Mouse (Mus musculus): ENCODE data around the gene Cfap97d1. TPM values are rescaled to one million over a fixed set of nuclear protein-coding genes. Genes with fewer than 3 reads are reported as not detected.

Cfap97d1 gene
- polyA plus RNA-seq (2014; fragmentation: Nextera tagmentation; extraction: Ambion mirVana), result not detected in 2 replicates

GRCm38 (mm10) chr11:101984054-101985025 is at the start of gene Cfap97d1:
Gene Cfap97d1 (plus strand): TSS chr11:101984279.
- Histone ChIP-seq H3K27me3 (ENCODE audit: control insufficient read depth, insufficient read depth, low read length) (no peaks in the 10 kb centered on the region), H3K9me3 (ENCODE audit: control insufficient read depth, low read length) (no peaks in the 10 kb centered on the region), H3K9ac (peak within 1 kb of the TSS; percentile 78), H3K4me2 (replicated peaks) (peak within 1 kb of the TSS; percentile 98), H3K27ac (peak within 1 kb of the TSS; percentile 72), H3K36me3 (replicated peaks; ENCODE audit: control insufficient read depth, insufficient read depth) (no peaks in the 10 kb centered on the region), H3K4me3 (replicated peaks; ENCODE audit: low read length) (peak within 1 kb of the TSS; percentile 66), H3K4me1 (replicated peaks; ENCODE audit: control insufficient read depth, insufficient read depth, low read length) (0 out of 2 replicates have a peak, but pooled peaks cover 3% of the 10 kb centered on the region)
- peak; percentile 75 for ATAC-seq (ENCODE audit: low FRiP score)
- WGBS, result 1% methylated on average over 70 of the region's 71 CpGs
- peak; percentile 94 for DNase-seq (ENCODE audit: low spot score)

DNA sequence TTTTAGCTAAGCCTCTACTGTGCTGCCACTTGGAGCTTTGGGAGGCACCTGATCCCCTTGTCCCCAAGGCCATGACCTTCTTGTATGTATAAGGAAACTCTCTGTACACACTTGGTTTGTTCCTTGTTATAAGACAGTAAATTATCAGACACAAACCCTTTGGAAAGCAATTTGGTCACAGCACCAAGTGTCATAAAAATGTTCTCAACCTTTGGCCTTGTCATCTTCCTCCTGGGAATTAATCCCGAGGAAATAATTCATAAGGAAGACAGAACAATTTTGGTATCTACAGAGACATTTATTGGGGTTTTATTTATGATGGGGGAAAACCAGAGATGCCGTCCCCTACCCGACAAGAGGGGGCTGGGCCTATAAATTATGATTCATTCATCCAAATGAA is 48.3 kb upstream of the Cfap97d1 start:
- no peak overlapping the region for H3K27ac ChIP-seq
- H3K36me3 ChIP-seq (replicated peaks; ENCODE audit: control insufficient read depth, insufficient read depth), result no peaks in the 10 kb centered on the region
- H3K4me2 ChIP-seq (replicated peaks), result no peak overlapping the region
- H3K9me3 ChIP-seq (ENCODE audit: control insufficient read depth, low read length), result no peaks in the 10 kb centered on the region
- no peak overlapping the region for H3K9ac ChIP-seq
- no peak for DNase-seq (ENCODE audit: low spot score)
- H3K4me1 ChIP-seq (replicated peaks; ENCODE audit: control insufficient read depth, insufficient read depth, low read length), result no peaks in the 10 kb centered on the region; the same call in 1 of the 2 replicates
- no peak overlapping the region for H3K4me3 ChIP-seq (replicated peaks; ENCODE audit: low read length)
- peaks cover 4% of the 10 kb centered on the region; the same call in 1 of the 2 replicates for H3K27me3 ChIP-seq (ENCODE audit: control insufficient read depth, insufficient read depth, low read length)
- 79% methylated on average over 3 of the region's 3 CpGs for WGBS
- ATAC-seq (ENCODE audit: low FRiP score), result no peak

- Histone ChIP-seq H3K9ac (no peak overlapping the region), H3K4me2 (replicated peaks) (peak overlapping the region; percentile 81), H3K4me1 (replicated peaks; ENCODE audit: control insufficient read depth, insufficient read depth, low read length) (no peaks in the 10 kb centered on the region; the same call in 1 of the 2 replicates), H3K4me3 (replicated peaks; ENCODE audit: low read length) (no peak overlapping the region), H3K9me3 (ENCODE audit: control insufficient read depth, low read length) (no peaks in the 10 kb centered on the region), H3K27me3 (ENCODE audit: control insufficient read depth, insufficient read depth, low read length) (peaks cover 4% of the 10 kb centered on the region; the same call in 1 of the 2 replicates), H3K27ac (no peak overlapping the region), H3K36me3 (replicated peaks; ENCODE audit: control insufficient read depth, insufficient read depth) (no peaks in the 10 kb centered on the region)
- no peak for DNase-seq (ENCODE audit: low spot score)
- 32% methylated on average over 7 of the region's 7 CpGs for WGBS
- ATAC-seq (ENCODE audit: low FRiP score), result no peak
Measured at GRCm38 (mm10) chr11:101936421-101936820, 47.7 kb upstream of the Cfap97d1 start.

DNA sequence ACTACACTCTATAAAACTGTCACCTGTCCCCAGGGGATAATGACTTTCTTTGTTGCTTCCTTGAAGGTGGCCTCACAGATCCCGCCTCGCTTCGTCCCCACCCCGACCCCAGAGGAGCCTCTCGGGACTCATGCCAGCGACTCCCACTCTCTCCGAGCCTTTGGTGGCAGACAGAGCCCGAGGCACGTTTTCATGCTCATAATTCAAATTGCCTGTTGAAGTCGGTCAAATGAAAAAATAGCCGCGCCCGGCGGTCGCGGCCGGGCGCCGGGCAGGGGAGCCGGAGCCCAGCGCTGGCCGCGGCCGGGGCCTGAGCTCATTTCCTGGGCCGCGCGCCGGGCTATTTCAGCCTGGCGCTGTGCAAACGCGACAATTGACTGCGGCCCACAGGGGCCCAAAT is 47.0 kb upstream of the Cfap97d1 start:
- DNase-seq (ENCODE audit: low spot score) (peak; percentile 46), ATAC-seq (ENCODE audit: low FRiP score) (no peak)
- peak overlapping the region; percentile 67 for H3K9ac ChIP-seq
- H3K27ac ChIP-seq, result peak overlapping the region; percentile 32; the same call in 1 of the 2 replicates
- peak overlapping the region; percentile 81 for H3K4me2 ChIP-seq (replicated peaks)
- WGBS, result under 1% methylated on average over 32 of the region's 32 CpGs
- no peaks in the 10 kb centered on the region; the same call in 1 of the 2 replicates for H3K4me1 ChIP-seq (replicated peaks; ENCODE audit: control insufficient read depth, insufficient read depth, low read length)
- H3K36me3 ChIP-seq (replicated peaks; ENCODE audit: control insufficient read depth, insufficient read depth), result no peaks in the 10 kb centered on the region
- H3K9me3 ChIP-seq (ENCODE audit: control insufficient read depth, low read length), result no peaks in the 10 kb centered on the region
- peaks cover 4% of the 10 kb centered on the region; the same call in 1 of the 2 replicates for H3K27me3 ChIP-seq (ENCODE audit: control insufficient read depth, insufficient read depth, low read length)
- H3K4me3 ChIP-seq (replicated peaks; ENCODE audit: low read length), result peak overlapping the region; percentile 39

DNA sequence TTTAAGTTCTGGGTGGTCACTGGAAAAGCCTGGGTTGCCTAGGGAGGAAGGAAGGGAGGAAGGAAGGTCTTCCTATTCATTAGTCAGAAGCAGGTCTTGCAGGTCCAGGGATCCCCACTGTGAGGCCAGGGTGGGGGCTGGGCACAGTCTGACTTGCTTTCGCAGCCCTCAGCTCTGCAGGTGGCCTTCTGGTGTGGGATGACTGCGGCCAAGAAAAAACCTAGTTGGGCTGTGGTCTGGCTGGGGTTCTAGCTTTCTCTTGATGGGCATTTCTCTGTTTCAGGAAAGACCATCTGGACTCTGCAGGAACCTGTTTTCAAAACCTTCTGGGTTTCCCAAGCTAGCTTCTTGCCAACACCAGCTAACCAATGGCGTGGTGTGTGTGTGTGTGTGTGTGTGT is 41.0 kb upstream of the Cfap97d1 start:
- H3K9ac ChIP-seq, result no peak overlapping the region
- 35% methylated on average over 3 of the region's 3 CpGs for WGBS
- no peak overlapping the region for H3K4me2 ChIP-seq (replicated peaks)
- no peak overlapping the region for H3K4me3 ChIP-seq (replicated peaks; ENCODE audit: low read length)
- H3K9me3 ChIP-seq (ENCODE audit: control insufficient read depth, low read length), result no peaks in the 10 kb centered on the region
- no peaks in the 10 kb centered on the region for H3K4me1 ChIP-seq (replicated peaks; ENCODE audit: control insufficient read depth, insufficient read depth, low read length)
- H3K27me3 ChIP-seq (ENCODE audit: control insufficient read depth, insufficient read depth, low read length), result peaks cover 2% of the 10 kb centered on the region; the same call in 1 of the 2 replicates
- no peak for ATAC-seq (ENCODE audit: low FRiP score)
- no peak overlapping the region for H3K27ac ChIP-seq
- H3K36me3 ChIP-seq (replicated peaks; ENCODE audit: control insufficient read depth, insufficient read depth), result no peaks in the 10 kb centered on the region
- no peak for DNase-seq (ENCODE audit: low spot score)

- Histone ChIP-seq H3K36me3 (replicated peaks; ENCODE audit: control insufficient read depth, insufficient read depth) (no peaks in the 10 kb centered on the region), H3K4me3 (replicated peaks; ENCODE audit: low read length) (no peak overlapping the region), H3K27me3 (ENCODE audit: control insufficient read depth, insufficient read depth, low read length) (no peaks in the 10 kb centered on the region), H3K4me1 (replicated peaks; ENCODE audit: control insufficient read depth, insufficient read depth, low read length) (no peaks in the 10 kb centered on the region), H3K9ac (no peak overlapping the region), H3K9me3 (ENCODE audit: control insufficient read depth, low read length) (no peaks in the 10 kb centered on the region), H3K4me2 (replicated peaks) (no peak overlapping the region), H3K27ac (no peak overlapping the region)
- no peak for DNase-seq (ENCODE audit: low spot score)
- ATAC-seq (ENCODE audit: low FRiP score), result no peak
- 31% methylated on average over 5 of the region's 5 CpGs for whole genome bisulfite sequencing
Measured at GRCm38 (mm10) chr11:101946525-101946924, 37.6 kb upstream of the Cfap97d1 start.

DNA sequence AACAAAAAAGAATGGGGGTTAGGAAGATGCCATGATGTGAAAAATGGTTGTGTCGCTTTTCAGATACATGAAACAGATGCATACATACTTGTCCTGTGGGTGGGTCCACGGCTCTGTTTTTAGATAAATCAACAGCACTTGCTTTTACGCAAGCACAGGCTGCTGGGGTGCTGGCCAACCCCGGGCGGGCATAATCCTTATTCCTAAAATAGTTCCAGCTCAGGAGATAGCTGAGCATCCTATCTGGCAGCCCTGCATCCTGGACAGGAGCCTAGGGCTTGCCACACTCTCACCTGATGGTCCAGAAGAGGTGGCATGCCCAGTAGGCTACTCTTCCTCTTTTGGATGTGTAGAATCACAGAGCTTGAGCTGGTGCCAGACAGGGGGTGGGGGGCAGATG is 34.1 kb upstream of the Cfap97d1 start:
- 92% methylated on average over 5 of the region's 5 CpGs for WGBS
- H3K4me1 ChIP-seq (replicated peaks; ENCODE audit: control insufficient read depth, insufficient read depth, low read length), result peaks cover 17% of the 10 kb centered on the region
- no peak overlapping the region for H3K9ac ChIP-seq

GRCm38 (mm10) chr11:101952541-101953341 is 31.3 kb upstream of the Cfap97d1 start:
- Histone ChIP-seq H3K4me3 (replicated peaks; ENCODE audit: low read length) (no peak overlapping the region), H3K27ac (no peak overlapping the region), H3K4me2 (replicated peaks) (peak overlapping the region; percentile 15; the same call in 1 of the 2 replicates), H3K9me3 (ENCODE audit: control insufficient read depth, low read length) (no peaks in the 10 kb centered on the region), H3K4me1 (replicated peaks; ENCODE audit: control insufficient read depth, insufficient read depth, low read length) (peaks cover 17% of the 10 kb centered on the region), H3K9ac (0 out of 2 replicates have a peak overlapping the region, but pooled peaks have one; percentile 34), H3K36me3 (replicated peaks; ENCODE audit: control insufficient read depth, insufficient read depth) (no peaks in the 10 kb centered on the region), H3K27me3 (ENCODE audit: control insufficient read depth, insufficient read depth, low read length) (no peaks in the 10 kb centered on the region)
- 19% methylated on average over 24 of the region's 24 CpGs for WGBS
- ATAC-seq (ENCODE audit: low FRiP score), result no peak
- no peak for DNase-seq (ENCODE audit: low spot score)

More for the DNA sequence above, 34.1 kb upstream of the Cfap97d1 start:
- ATAC-seq (ENCODE audit: low FRiP score) (no peak), DNase-seq (ENCODE audit: low spot score) (no peak)
- Histone ChIP-seq H3K36me3 (replicated peaks; ENCODE audit: control insufficient read depth, insufficient read depth) (no peaks in the 10 kb centered on the region), H3K9me3 (ENCODE audit: control insufficient read depth, low read length) (no peaks in the 10 kb centered on the region), H3K4me2 (replicated peaks) (no peak overlapping the region), H3K27ac (no peak overlapping the region), H3K4me3 (replicated peaks; ENCODE audit: low read length) (no peak overlapping the region), H3K27me3 (ENCODE audit: control insufficient read depth, insufficient read depth, low read length) (no peaks in the 10 kb centered on the region)

GRCm38 (mm10) chr11:101953441-101953840 is 30.6 kb upstream of the Cfap97d1 start:
- 77% methylated on average over 4 of the region's 4 CpGs for WGBS
- no peaks in the 10 kb centered on the region for H3K9me3 ChIP-seq (ENCODE audit: control insufficient read depth, low read length)
- peaks cover 17% of the 10 kb centered on the region for H3K4me1 ChIP-seq (replicated peaks; ENCODE audit: control insufficient read depth, insufficient read depth, low read length)
- H3K27ac ChIP-seq, result no peak overlapping the region
- no peak for ATAC-seq (ENCODE audit: low FRiP score)
- H3K9ac ChIP-seq, result no peak overlapping the region
- no peaks in the 10 kb centered on the region for H3K27me3 ChIP-seq (ENCODE audit: control insufficient read depth, insufficient read depth, low read length)
- H3K4me2 ChIP-seq (replicated peaks), result no peak overlapping the region; the same call in 1 of the 2 replicates
- no peak for DNase-seq (ENCODE audit: low spot score)
- H3K36me3 ChIP-seq (replicated peaks; ENCODE audit: control insufficient read depth, insufficient read depth), result no peaks in the 10 kb centered on the region
- H3K4me3 ChIP-seq (replicated peaks; ENCODE audit: low read length), result no peak overlapping the region

All from hindbrain, embryonic 14.5 days (tissue).